Mouse (Mus musculus): ENCODE measurements around the gene Usp50. TPM values are rescaled to one million over a fixed set of nuclear protein-coding genes. Genes with fewer than 3 reads are reported as not detected.
A peak's percentile ranks its signal among the peaks of the same experiment; 100 is the strongest.

Gene Usp50
- polyA plus RNA-seq, 1 experiment from 2014 or later = 2.7 TPM

DNA sequence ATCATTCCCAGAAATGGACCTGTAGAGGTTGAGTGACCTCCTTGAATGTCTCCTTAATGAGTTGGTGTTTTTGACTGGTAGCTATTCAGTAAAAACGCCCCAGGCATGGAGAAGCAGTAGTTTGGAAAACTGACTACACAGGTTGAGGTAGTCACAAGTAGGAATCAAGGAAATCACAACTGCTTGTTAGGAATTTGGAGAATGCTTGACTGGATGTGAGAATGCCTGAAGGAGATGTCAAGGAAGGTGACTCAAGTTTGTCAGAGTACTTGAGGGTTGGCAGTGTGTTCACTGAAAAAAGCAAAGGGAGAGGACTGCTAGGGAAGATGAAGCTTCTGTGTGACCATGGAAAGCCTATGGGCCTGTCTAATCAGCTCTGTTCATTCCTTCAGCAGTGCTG is 105.9 kb downstream of the Usp50 start:
- ATAC-seq (replicated peaks; ENCODE audit: low FRiP score) = no peak
- Histone ChIP-seq H3K4me2 (no peak overlapping the region), H3K9ac (no peak overlapping the region), H3K27ac (no peak overlapping the region), H3K4me1 (peaks cover 28% of the 10 kb centered on the region), H3K9me3 (replicated peaks) (0 out of 2 replicates have a peak, but pooled peaks cover 3% of the 10 kb centered on the region), H3K27me3 (no peaks in the 10 kb centered on the region), H3K36me3 (peaks cover 40% of the 10 kb centered on the region), H3K4me3 (replicated peaks) (no peak overlapping the region)
- 93% methylated on average over 1 of the region's 1 CpGs for WGBS

DNA sequence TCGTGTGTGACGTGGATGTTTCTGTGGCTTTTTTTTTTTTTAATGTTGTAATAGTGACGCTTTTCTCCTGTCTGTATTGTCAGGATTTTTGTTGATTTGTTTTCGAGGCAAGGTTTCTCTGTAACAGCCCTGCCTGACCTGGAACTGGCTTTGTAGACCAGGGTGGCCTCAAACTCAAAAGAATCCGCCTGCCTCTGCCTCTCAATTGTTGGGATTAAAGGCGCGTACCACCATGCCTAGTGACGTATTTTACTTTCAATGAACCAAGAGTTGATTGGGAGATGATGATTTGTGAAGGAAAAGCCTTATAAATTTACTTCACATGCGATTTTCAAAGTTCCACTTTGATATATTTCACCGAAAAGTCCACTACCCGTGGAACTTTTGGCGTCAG is 107.2 kb downstream of the Usp50 start, which contains the start of gene Gabpb1:
Gabpb1 (minus strand) TSS at position 216 of the 394 bp plus-strand sequence.
- H3K9me3 ChIP-seq (replicated peaks) = 0 out of 2 replicates have a peak, but pooled peaks cover 3% of the 10 kb centered on the region
- H3K27me3 ChIP-seq = no peaks in the 10 kb centered on the region
- H3K4me3 ChIP-seq (replicated peaks) = peak within 1 kb of the TSS; percentile 90
- peaks cover 36% of the 10 kb centered on the region for H3K4me1 ChIP-seq
- 26% methylated on average over 12 of the region's 12 CpGs for WGBS
- peak within 1 kb of the TSS; percentile 99 for H3K9ac ChIP-seq
- peaks cover 33% of the 10 kb centered on the region for H3K36me3 ChIP-seq
- H3K27ac ChIP-seq = peak within 1 kb of the TSS; percentile 100
- no peak for ATAC-seq (replicated peaks; ENCODE audit: low FRiP score)
- peak within 1 kb of the TSS; percentile 62 for H3K4me2 ChIP-seq

DNA sequence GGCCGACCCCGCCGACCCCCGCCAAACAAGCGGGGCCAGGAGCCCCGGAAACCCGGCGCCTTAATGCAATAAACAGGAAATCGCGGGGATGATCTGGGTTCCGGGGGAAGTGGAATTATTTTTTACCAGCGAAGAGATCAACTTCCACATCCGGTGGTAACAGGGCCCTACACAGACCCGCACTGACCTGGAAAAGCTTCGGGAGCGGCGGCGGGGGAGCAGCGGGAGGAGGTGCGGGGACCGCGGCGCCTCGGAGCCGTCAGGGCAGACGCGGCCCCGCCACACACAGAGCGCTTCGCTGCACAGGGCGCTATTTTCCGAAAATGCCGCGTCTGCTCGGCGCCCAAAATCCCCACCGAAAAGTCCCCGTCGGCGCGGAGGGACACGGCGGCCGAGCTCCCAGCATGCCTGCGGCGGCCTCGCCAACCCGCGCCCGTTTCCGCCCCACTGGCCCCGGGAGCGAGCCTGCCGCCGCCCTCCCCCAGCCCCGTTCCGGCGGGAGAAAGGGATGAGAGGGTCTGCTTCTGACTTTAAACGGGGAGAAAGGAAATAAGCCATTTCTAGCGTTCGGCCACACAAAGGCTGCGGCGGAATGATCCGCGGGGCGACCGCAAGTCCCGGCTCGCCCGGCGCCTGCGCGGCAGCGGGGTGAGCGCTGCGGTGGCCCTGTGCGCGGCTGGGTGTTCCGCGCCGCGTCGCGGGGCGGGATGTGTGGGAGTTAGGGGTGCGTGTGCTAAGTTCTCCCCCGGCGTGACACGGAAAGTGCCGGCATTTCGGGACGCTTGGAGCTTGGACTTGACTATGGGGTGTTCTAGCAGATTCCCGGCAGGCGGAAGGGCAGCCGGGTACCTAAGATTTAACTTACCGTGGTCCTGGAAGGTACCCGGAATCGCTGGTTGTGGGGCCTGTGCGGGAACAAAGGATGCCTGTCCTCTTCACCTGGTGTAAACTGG is 107.8 kb downstream of the Usp50 start:
- H3K9ac ChIP-seq = peak overlapping the region; percentile 99
- no peaks in the 10 kb centered on the region for H3K27me3 ChIP-seq
- 0 out of 2 replicates have a peak, but pooled peaks cover 3% of the 10 kb centered on the region for H3K9me3 ChIP-seq (replicated peaks)
- WGBS = under 1% methylated on average over 99 of the region's 99 CpGs
- H3K4me2 ChIP-seq = peak overlapping the region; percentile 62
- peaks cover 36% of the 10 kb centered on the region for H3K4me1 ChIP-seq
- H3K4me3 ChIP-seq (replicated peaks) = peak overlapping the region; percentile 90
- H3K36me3 ChIP-seq = peaks cover 27% of the 10 kb centered on the region
- H3K27ac ChIP-seq = peak overlapping the region; percentile 100
- peak; percentile 93 for ATAC-seq (replicated peaks; ENCODE audit: low FRiP score)

DNA sequence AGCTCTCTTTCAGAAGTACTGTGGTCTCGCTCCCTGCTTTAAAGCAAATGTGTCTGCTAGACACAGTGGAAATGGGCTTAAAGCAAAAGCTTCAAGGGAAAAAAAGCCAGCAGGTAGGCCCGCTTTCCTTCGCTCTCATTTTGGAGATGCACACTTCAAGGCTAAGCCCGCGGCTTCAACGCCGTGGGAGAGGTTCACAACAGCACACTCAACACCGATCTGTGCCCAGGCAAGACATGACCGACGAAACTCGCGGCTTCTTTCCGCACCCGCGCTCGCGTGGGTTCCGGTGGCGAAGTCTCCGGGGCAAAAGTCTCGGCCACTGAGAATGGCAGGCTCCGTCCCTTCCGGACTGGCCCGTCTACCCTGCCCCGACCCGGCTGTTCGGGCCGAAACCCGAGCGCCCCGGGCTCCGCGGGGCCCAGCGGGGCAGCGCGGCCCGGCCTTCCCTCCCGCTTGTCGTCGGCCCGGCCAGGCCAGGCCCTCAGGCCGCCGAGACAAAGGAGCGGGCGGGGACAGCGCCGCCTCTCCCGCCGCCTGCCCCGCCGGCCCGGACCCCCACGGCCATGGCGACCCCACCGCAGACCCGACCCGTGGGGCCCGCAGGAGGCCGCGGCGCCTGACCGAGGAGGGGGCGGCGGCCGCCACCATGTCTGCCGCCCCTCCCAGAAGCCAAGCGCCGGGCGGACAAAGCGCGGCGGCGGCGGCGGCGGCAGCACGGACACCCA is 108.7 kb downstream of the Usp50 start:
- H3K9ac ChIP-seq = peak overlapping the region; percentile 99
- peak; percentile 73 for ATAC-seq (replicated peaks; ENCODE audit: low FRiP score)
- H3K4me3 ChIP-seq (replicated peaks) = peak overlapping the region; percentile 90
- peak overlapping the region; percentile 100 for H3K27ac ChIP-seq
- H3K4me1 ChIP-seq = peaks cover 36% of the 10 kb centered on the region
- under 1% methylated on average over 75 of the region's 77 CpGs for WGBS
- peak overlapping the region; percentile 62 for H3K4me2 ChIP-seq
- no peaks in the 10 kb centered on the region for H3K27me3 ChIP-seq
- peaks cover 21% of the 10 kb centered on the region for H3K36me3 ChIP-seq
- 0 out of 2 replicates have a peak, but pooled peaks cover 3% of the 10 kb centered on the region for H3K9me3 ChIP-seq (replicated peaks)

DNA sequence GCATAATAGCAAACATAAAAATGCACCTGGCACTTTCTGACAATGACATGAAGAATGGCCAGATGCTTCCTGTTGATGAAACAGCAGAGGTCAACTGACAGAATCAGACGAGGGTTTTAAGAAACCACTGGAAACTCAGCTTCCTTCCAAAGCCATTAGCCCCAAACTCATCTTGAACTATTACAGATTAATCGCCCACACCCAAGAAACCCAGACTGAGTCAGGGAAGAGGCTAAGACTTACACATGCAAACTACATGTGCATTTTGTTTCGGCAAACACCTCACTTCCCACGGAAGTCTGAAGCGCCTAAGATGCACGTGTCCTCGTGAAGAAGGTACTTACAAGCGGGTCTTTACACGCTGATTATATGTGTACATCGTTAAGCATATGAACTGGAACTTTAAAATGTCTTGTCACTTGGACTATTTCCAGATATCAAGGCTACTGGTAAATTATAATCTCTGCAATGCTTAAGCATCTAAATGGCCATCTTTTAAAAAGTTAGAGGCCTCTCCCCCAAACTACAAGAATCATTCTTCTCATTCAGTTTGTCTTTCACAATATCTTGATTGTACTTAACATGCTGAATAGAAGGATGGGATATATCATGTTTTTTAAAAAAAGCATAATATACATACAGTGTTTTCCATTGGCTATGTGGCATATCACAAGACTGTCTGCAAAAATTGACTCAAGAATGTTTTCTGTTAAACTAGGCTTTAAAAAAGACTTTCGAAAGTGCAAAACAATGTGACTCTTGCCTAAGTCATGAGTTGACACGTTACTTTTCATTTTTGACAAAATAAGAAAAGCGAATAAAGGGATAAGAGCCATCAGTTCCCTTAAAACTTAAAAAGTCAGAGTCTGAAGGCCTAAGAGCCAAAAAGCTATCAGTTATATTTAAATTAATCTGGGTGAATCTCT is 109.7 kb downstream of the Usp50 start:
- 53% methylated on average over 13 of the region's 13 CpGs for WGBS
- ATAC-seq (replicated peaks; ENCODE audit: low FRiP score) = no peak
- H3K36me3 ChIP-seq = peaks cover 14% of the 10 kb centered on the region; the same call in 1 of the 2 replicates
- no peaks in the 10 kb centered on the region for H3K9me3 ChIP-seq (replicated peaks)
- H3K4me3 ChIP-seq (replicated peaks) = peak overlapping the region; percentile 90
- H3K27ac ChIP-seq = peak overlapping the region; percentile 100
- peaks cover 36% of the 10 kb centered on the region for H3K4me1 ChIP-seq
- no peaks in the 10 kb centered on the region for H3K27me3 ChIP-seq
- peak overlapping the region; percentile 62 for H3K4me2 ChIP-seq
- H3K9ac ChIP-seq = peak overlapping the region; percentile 99

DNA sequence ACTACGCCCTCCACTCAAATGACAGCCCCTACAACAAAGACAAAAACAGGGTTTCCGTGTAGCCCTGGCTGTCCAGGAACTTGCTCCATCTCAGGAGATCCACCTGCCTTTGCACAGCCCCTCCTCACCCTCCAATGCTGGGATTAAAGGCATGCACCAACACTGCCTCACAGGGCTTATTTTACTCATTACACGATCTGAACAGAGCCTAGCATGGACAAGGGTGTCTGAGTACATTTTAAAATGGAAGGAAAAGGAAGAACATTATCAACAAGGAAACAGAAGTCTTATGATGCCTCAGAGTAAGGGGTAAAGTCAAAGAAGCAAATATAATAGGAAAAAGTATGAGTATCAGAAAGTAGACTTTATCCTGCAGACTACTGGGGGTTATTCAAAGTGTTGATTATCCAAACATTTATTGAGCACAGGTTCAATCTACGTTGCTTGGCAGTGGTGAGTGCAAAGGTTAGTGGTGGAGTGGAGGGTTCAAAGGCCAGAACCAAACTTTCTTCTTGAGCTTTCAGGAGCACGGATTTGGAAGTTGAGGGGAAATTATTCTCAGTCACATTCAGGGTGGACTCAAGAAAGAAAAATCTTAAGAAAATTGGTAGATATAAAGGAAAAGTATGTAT is 114.5 kb downstream of the Usp50 start:
- Histone ChIP-seq H3K36me3 (0 out of 2 replicates have a peak, but pooled peaks cover 3% of the 10 kb centered on the region), H3K9me3 (replicated peaks) (no peaks in the 10 kb centered on the region), H3K27me3 (no peaks in the 10 kb centered on the region), H3K27ac (no peak overlapping the region), H3K9ac (no peak overlapping the region), H3K4me2 (no peak overlapping the region), H3K4me3 (replicated peaks) (no peak overlapping the region), H3K4me1 (peaks cover 21% of the 10 kb centered on the region)
- ATAC-seq (replicated peaks; ENCODE audit: low FRiP score) = no peak
- 84% methylated on average over 5 of the region's 5 CpGs for WGBS

DNA sequence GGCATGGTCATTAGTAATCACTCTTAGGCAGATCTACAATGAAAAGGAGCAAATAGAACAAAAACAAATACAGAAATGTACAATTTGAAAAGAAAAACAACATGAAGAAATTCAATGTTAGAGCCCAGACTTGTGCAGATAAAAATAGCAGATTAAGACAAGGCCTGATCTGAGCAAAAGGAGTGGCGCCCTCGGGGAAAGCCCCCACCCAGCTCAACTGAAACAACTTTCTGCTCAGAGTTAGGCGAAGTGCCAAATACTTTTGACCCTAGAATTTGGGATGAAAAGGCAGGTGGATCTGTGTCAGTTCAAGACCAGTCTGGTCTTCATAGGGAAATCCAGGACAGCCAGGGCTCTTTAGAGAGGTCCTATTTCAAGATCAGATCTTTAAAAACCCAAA is 117.3 kb downstream of the Usp50 start:
- ATAC-seq (replicated peaks; ENCODE audit: low FRiP score) = no peak
- Histone ChIP-seq H3K27ac (no peak overlapping the region), H3K4me3 (replicated peaks) (no peak overlapping the region), H3K4me1 (no peaks in the 10 kb centered on the region), H3K9ac (no peak overlapping the region), H3K4me2 (no peak overlapping the region), H3K36me3 (0 out of 2 replicates have a peak, but pooled peaks cover 3% of the 10 kb centered on the region), H3K9me3 (replicated peaks) (no peaks in the 10 kb centered on the region), H3K27me3 (no peaks in the 10 kb centered on the region)
- WGBS = 81% methylated on average over 3 of the region's 3 CpGs

DNA sequence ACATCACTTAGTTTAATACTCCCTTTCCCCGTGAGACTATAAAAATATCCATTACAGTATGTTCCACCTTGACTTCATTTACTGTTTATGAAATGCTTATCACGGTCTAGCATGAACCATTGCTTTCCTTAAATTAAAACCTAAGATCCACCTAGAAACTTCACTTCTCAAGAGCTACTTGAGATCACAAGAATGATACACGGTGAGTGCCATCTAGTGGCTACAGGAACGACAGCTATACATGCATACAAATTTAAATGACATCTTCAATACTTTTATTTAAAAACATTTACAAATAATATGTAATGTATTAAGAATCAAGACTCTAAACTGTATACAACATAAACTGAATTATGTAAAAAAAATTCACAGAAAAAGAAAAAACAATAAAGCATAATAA is 119.8 kb downstream of the Usp50 start:
- H3K9ac ChIP-seq = no peak overlapping the region
- WGBS = 57% methylated on average over 4 of the region's 4 CpGs
- H3K4me3 ChIP-seq (replicated peaks) = no peak overlapping the region
- H3K4me2 ChIP-seq = no peak overlapping the region
- H3K27me3 ChIP-seq = no peaks in the 10 kb centered on the region
- H3K9me3 ChIP-seq (replicated peaks) = no peaks in the 10 kb centered on the region
- no peaks in the 10 kb centered on the region for H3K4me1 ChIP-seq
- no peak for ATAC-seq (replicated peaks; ENCODE audit: low FRiP score)
- H3K36me3 ChIP-seq = 0 out of 2 replicates have a peak, but pooled peaks cover 3% of the 10 kb centered on the region
- H3K27ac ChIP-seq = no peak overlapping the region

Other genes starting within 250 kb of the Usp50 start
- 32.9 and 35.3 TPM in 2 replicates for gene Slc27a2, start 231.1 kb downstream of the Usp50 start, polyA plus RNA-seq (2015; fragmentation: Nextera tagmentation; extraction: Ambion mirVana)
- 85.0 and 102 TPM in 2 replicates for gene Hdc, start 164.2 kb downstream of the Usp50 start, polyA plus RNA-seq (2015; fragmentation: Nextera tagmentation; extraction: Ambion mirVana)
- 54.4 and 57.2 TPM in 2 replicates for gene Gabpb1, start 107.1 kb downstream of the Usp50 start, polyA plus RNA-seq (2015; fragmentation: Nextera tagmentation; extraction: Ambion mirVana)
- gene Usp8, start 76.1 kb downstream of the Usp50 start, polyA plus RNA-seq (2015; fragmentation: Nextera tagmentation; extraction: Ambion mirVana) = 42.6 and 43.6 TPM in 2 replicates
- 46.4 and 50.6 TPM in 2 replicates for gene Trpm7, start 92.8 kb upstream of the Usp50 start, polyA plus RNA-seq (2015; fragmentation: Nextera tagmentation; extraction: Ambion mirVana)
- 37.0 and 40.6 TPM in 2 replicates for gene Sppl2a, start 149.8 kb upstream of the Usp50 start, polyA plus RNA-seq (2015; fragmentation: Nextera tagmentation; extraction: Ambion mirVana)
- gene Ap4e1, start 225.2 kb upstream of the Usp50 start, polyA plus RNA-seq (2015; fragmentation: Nextera tagmentation; extraction: Ambion mirVana) = 11.7 and 12.1 TPM in 2 replicates

All from kidney, embryonic 15.5 days (tissue).